21 mouse cellular contexts compared by ENCODE assay signal in the genomic region with DNA sequence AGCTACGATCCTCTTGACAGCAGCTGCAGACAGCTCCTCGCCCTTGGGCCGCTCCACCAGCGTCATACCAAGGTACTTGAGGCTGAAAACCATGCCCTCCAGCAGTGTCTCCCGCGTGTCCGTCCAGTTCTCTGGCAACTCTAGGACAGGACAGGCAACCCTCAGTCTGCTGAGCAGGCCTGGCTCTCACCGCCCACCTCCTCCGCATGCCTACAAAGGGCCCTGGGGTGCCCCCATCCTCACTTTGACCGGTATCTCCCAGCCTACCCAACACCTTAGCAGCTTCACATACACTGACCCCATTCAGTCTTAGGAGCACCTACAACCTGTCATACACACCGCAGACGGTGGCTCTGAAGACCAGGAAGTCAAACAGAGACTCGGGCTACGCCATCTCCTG. TPM values are rescaled to one million over a fixed set of nuclear protein-coding genes. Genes with fewer than 3 reads are reported as not detected.
DNase-seq lines count a peak whose midpoint lies in the region; ATAC-seq and TF ChIP-seq lines count a peak whose summit lies in the region.
"Had no signal": no experiment of that assay in that cellular context is flagged by ENCODE, and none has a peak within 500 bp of the region (broad histone marks: within the 10 kb centered on the region; RNA-seq: fewer than 3 reads in every experiment).

No protein-coding gene starts in this region.

- no peak for DNase-seq in heart, postnatal 10 days
- no peak for DNase-seq in G1E (ENCODE audit: low spot score)
- DNase-seq in liver, embryonic 14.5 days (ENCODE audit: low read depth in 3 of 3, low spot score in 3 of 3), result no peak
- no peak for DNase-seq in frontal cortex, postnatal 25 days (ENCODE audit: low spot score in 2 of 2)
- DNase-seq: cerebellum, postnatal 10 days; gastrocnemius, postnatal 10 days; kidney, adult 2 months; kidney, postnatal 4 days; layer of hippocampus, adult 9-11 months; lung, adult 2 months; right cerebral cortex, postnatal 4 days; thymus, adult 2 months had no signal

- no peak for TF ChIP-seq POLR2A in bone marrow, adult 2 months (IDR thresholded peaks at IDR 0.05; ENCODE audit: borderline replicate concordance, control insufficient read depth, low read depth, low read length)

- H3K9me3 ChIP-seq in heart, embryonic 13.5 days, result no peaks in the 10 kb centered on the region
- no peaks in the 10 kb centered on the region for H3K9me3 ChIP-seq in G1E (replicated peaks)
- no peaks in the 10 kb centered on the region for H3K9me3 ChIP-seq in liver, embryonic 14.5 days (ENCODE audit: control insufficient read depth, low read length)
- no peaks in the 10 kb centered on the region for H3K9me3 ChIP-seq in intestine, embryonic 16.5 days (ENCODE audit: control insufficient read depth, low read length)
- H3K9me3 ChIP-seq: embryonic facial prominence, embryonic 13.5 days; forebrain, embryonic 10.5 days; limb, embryonic 10.5 days; midbrain, embryonic 13.5 days; neural tube, embryonic 12.5 days had no signal

- H3K9ac ChIP-seq in heart, embryonic 13.5 days, result no peak overlapping the region
- peak overlapping the region; percentile 53 for H3K9ac ChIP-seq in liver, embryonic 14.5 days (replicated peaks)
- H3K9ac ChIP-seq in intestine, embryonic 16.5 days (ENCODE audit: low read depth, low read length), result no peak overlapping the region
- H3K9ac ChIP-seq: embryonic facial prominence, embryonic 13.5 days; midbrain, embryonic 13.5 days; neural tube, embryonic 12.5 days had no signal

- WGBS in heart, embryonic 13.5 days, result 83% methylated on average over 14 of the region's 14 CpGs
- 80% methylated on average over 14 of the region's 14 CpGs for WGBS in bone marrow, adult 2 months
- 77% methylated on average over 14 of the region's 14 CpGs for WGBS in liver, embryonic 14.5 days (ENCODE audit: insufficient replicate concordance)
- 95% methylated on average over 14 of the region's 14 CpGs for WGBS in intestine, embryonic 16.5 days

- peaks cover 81% of the 10 kb centered on the region for H3K4me1 ChIP-seq in heart, embryonic 13.5 days
- H3K4me1 ChIP-seq in G1E (ENCODE audit: insufficient read depth, low read depth, low read length), result peaks cover 90% of the 10 kb centered on the region
- peaks cover 62% of the 10 kb centered on the region for H3K4me1 ChIP-seq in bone marrow, adult 2 months (ENCODE audit: control insufficient read depth, insufficient read depth, low read length)
- H3K4me1 ChIP-seq in liver, embryonic 14.5 days (replicated peaks; ENCODE audit: control insufficient read depth in 2 of 2, insufficient read depth in 2 of 2, low read length in 1 of 2), result peaks cover 56 to 63% of the 10 kb centered on the region in 2 experiments
- H3K4me1 ChIP-seq in intestine, embryonic 16.5 days (ENCODE audit: control insufficient read depth, insufficient read depth, low read length), result peaks cover 52% of the 10 kb centered on the region

- H3K36me3 ChIP-seq in heart, embryonic 13.5 days, result no peaks in the 10 kb centered on the region
- peaks cover 92% of the 10 kb centered on the region for H3K36me3 ChIP-seq in G1E (replicated peaks)
- no peaks in the 10 kb centered on the region; the same call in none of the 2 replicates for H3K36me3 ChIP-seq in liver, embryonic 14.5 days (replicated peaks; ENCODE audit: control insufficient read depth, insufficient read depth, low read depth)
- no peaks in the 10 kb centered on the region for H3K36me3 ChIP-seq in intestine, embryonic 16.5 days (ENCODE audit: control insufficient read depth, insufficient read depth, low read length)
- H3K36me3 ChIP-seq: forebrain, embryonic 10.5 days; limb, embryonic 10.5 days; midbrain, embryonic 13.5 days; neural tube, embryonic 12.5 days had no signal

- no peak for TF ChIP-seq CTCF in G1E (IDR thresholded peaks at IDR 0.05; ENCODE audit: low read depth, low read length)
- TF ChIP-seq CTCF in bone marrow, adult 2 months (IDR thresholded peaks at IDR 0.05; ENCODE audit: control insufficient read depth, insufficient read depth, low read length), result no peak
- TF ChIP-seq CTCF in liver, embryonic 14.5 days (IDR thresholded peaks at IDR 0.05; ENCODE audit: low read depth), result no peak

- H3K27ac ChIP-seq in heart, embryonic 13.5 days (replicated peaks), result 0 out of 2 replicates have a peak overlapping the region, but pooled peaks have one; percentile 5
- peak overlapping the region; percentile 74 for H3K27ac ChIP-seq in bone marrow, adult 2 months (ENCODE audit: control insufficient read depth, insufficient read depth, low read depth, low read length, poor library complexity)
- H3K27ac ChIP-seq in liver, embryonic 14.5 days, result peak overlapping the region; percentile 81
- H3K27ac ChIP-seq in intestine, embryonic 16.5 days (ENCODE audit: low read length), result no peak overlapping the region
- H3K27ac ChIP-seq: embryonic facial prominence, embryonic 13.5 days; forebrain, embryonic 10.5 days; left cerebral cortex, adult 2 months; midbrain, embryonic 13.5 days; neural tube, embryonic 12.5 days had no signal

- TF ChIP-seq EP300 in liver, embryonic 14.5 days (IDR thresholded peaks at IDR 0.05; ENCODE audit: low read depth), result no peak

- no peak overlapping the region for H3K4me2 ChIP-seq in heart, embryonic 13.5 days
- H3K4me2 ChIP-seq in liver, embryonic 14.5 days (ENCODE audit: low read depth), result peak overlapping the region; percentile 69
- no peak overlapping the region for H3K4me2 ChIP-seq in intestine, embryonic 16.5 days (ENCODE audit: low read depth, low read length)
- H3K4me2 ChIP-seq: embryonic facial prominence, embryonic 13.5 days; midbrain, embryonic 13.5 days; neural tube, embryonic 12.5 days had no signal

- H3K4me3 ChIP-seq in heart, embryonic 13.5 days, result no peak overlapping the region
- peak overlapping the region; percentile 8; the same call in 1 of the 2 replicates for H3K4me3 ChIP-seq in G1E (ENCODE audit: low read depth, low read length)
- H3K4me3 ChIP-seq in bone marrow, adult 2 months (replicated peaks; ENCODE audit: control insufficient read depth, low read depth, low read length), result no peak overlapping the region
- peak overlapping the region; percentile 27 to 41; a peak in 3 of 4 replicates for H3K4me3 ChIP-seq in liver, embryonic 14.5 days (ENCODE audit: insufficient read depth in 1 of 2, low read depth in 2 of 2, low read length in 2 of 2)
- no peak overlapping the region for H3K4me3 ChIP-seq in intestine, embryonic 16.5 days (ENCODE audit: low read length)
- H3K4me3 ChIP-seq: embryonic facial prominence, embryonic 13.5 days; forebrain, embryonic 10.5 days; left cerebral cortex, adult 2 months; limb, embryonic 10.5 days; midbrain, embryonic 13.5 days; neural tube, embryonic 12.5 days had no signal

- intact Hi-C loops in heart, postnatal 10 days (cut with DNase I), result no loop called here

- H3K27me3 ChIP-seq in heart, embryonic 13.5 days (replicated peaks), result no peaks in the 10 kb centered on the region
- no peaks in the 10 kb centered on the region for H3K27me3 ChIP-seq in G1E (ENCODE audit: insufficient read depth, low read length)
- no peaks in the 10 kb centered on the region for H3K27me3 ChIP-seq in liver, embryonic 14.5 days (ENCODE audit: control insufficient read depth, insufficient read depth, low read length)
- H3K27me3 ChIP-seq in intestine, embryonic 16.5 days (replicated peaks; ENCODE audit: control insufficient read depth, insufficient read depth, low read length), result no peaks in the 10 kb centered on the region
- H3K27me3 ChIP-seq: midbrain, embryonic 13.5 days; neural tube, embryonic 12.5 days had no signal

- ATAC-seq in heart, embryonic 13.5 days (ENCODE audit: extremely low read depth, insufficient number of reproducible peaks, low FRiP score, low TSS enrichment), result no peak
- ATAC-seq in G1E (ENCODE audit: extremely low read depth, insufficient number of reproducible peaks, low FRiP score, poor library complexity, severe bottlenecking), result no peak
- ATAC-seq in liver, embryonic 14.5 days (ENCODE audit: insufficient read depth), result no peak
- ATAC-seq in intestine, embryonic 16.5 days, result no peak
- ATAC-seq: midbrain, embryonic 13.5 days had no signal

RNA-seq across cellular contexts. Expression of gene Ldlrap1, which starts 8.9 kb away (rescaled TPM):
- 12.2 and 13.5 TPM in 2 replicates for polyA plus RNA-seq in heart, embryonic 13.5 days (2015; fragmentation: Nextera tagmentation; extraction: Ambion mirVana)
- 10 to 100 TPM; 21.8 to 24.3 TPM for total RNA-seq in heart, postnatal 10 days (2021)
- 23.3 and 23.4 TPM in 2 replicates for total RNA-seq in G1E (2014; fragmentation: Nextera tagmentation)
- 9.4 TPM in 2 replicates for total RNA-seq in G1E (2017)
- polyA plus RNA-seq in G1E (2012), result 12.8 and 14.6 TPM in 2 replicates
- 23.1 and 45.9 TPM in 2 replicates for polyA plus RNA-seq in bone marrow, adult 2 months (2011; ENCODE audit: insufficient read depth, insufficient read length, low replicate concordance, missing spikeins)
- polyA plus RNA-seq in liver, embryonic 14.5 days (2012; rRNA removed), result 7.0 and 9.1 TPM in 2 replicates
- polyA plus RNA-seq in liver, embryonic 14.5 days (2014; fragmentation: Nextera tagmentation; extraction: Ambion mirVana), result 13.4 and 19.2 TPM in 2 replicates
- 19.0 and 19.6 TPM in 2 replicates for polyA plus RNA-seq in intestine, embryonic 16.5 days (2015; fragmentation: Nextera tagmentation; extraction: Ambion mirVana)

RNA-seq across cellular contexts. Expression of gene Man1c1, which starts 54.8 kb away (rescaled TPM):
- 5.3 and 6.3 TPM in 2 replicates for polyA plus RNA-seq in heart, embryonic 13.5 days (2015; fragmentation: Nextera tagmentation; extraction: Ambion mirVana)
- 10 to 100 TPM; 32.0 to 37.7 TPM for total RNA-seq in heart, postnatal 10 days (2021)
- total RNA-seq in G1E (2014; fragmentation: Nextera tagmentation), result not detected in 2 replicates
- 0.05 TPM in 1 of 2 replicates, not detected in the other for total RNA-seq in G1E (2017)
- polyA plus RNA-seq in G1E (2012), result not detected in 2 replicates
- 2.7 and 7.3 TPM in 2 replicates for polyA plus RNA-seq in bone marrow, adult 2 months (2011; ENCODE audit: insufficient read depth, insufficient read length, low replicate concordance, missing spikeins)
- 1.6 and 1.9 TPM in 2 replicates for polyA plus RNA-seq in liver, embryonic 14.5 days (2012; rRNA removed)
- 1.00 and 1.2 TPM in 2 replicates for polyA plus RNA-seq in liver, embryonic 14.5 days (2014; fragmentation: Nextera tagmentation; extraction: Ambion mirVana)
- 1.3 and 1.5 TPM in 2 replicates for polyA plus RNA-seq in intestine, embryonic 16.5 days (2015; fragmentation: Nextera tagmentation; extraction: Ambion mirVana)

Comparison
In these comparisons a context has a peak if more than half of its experiments do, and no peak if none do; other contexts are left out.
1. H3K4me3 ChIP-seq: peak in G1E (single experiment) and liver, embryonic 14.5 days (2 of 2); none in heart, embryonic 13.5 days (single experiment), bone marrow, adult 2 months (single experiment) and intestine, embryonic 16.5 days (single experiment).